Mouse (Mus musculus) C2C12 (cell line): ENCODE measurements at regions not wholly inside any gene's neighbourhood (a gene's known extent, or its start where the extent isn't known, plus 50 kb on each side); places are given as distances from the start of the nearest gene placed in this dataset.

Experiments
- H3K27me3 ChIP-seq: one replicate; pipeline ENCODE4 v1.6.1; 2011; ENCODE audit not compliant: control insufficient read depth, insufficient read depth, insufficient read length
- H3K36me3 ChIP-seq: one replicate; pipeline ENCODE4 v1.6.1; 2011; ENCODE audit not compliant: control insufficient read depth, insufficient read depth
- H3K4me3 ChIP-seq: one replicate; pipeline ENCODE4 v1.5.1; 2011; ENCODE audit warnings: mild to moderate bottlenecking, control low read depth; ENCODE audit not compliant: poor library complexity, insufficient read depth, severe bottlenecking
- H3K79me2 ChIP-seq: one replicate; pipeline ENCODE4 v1.6.1; 2011; ENCODE audit not compliant: control insufficient read depth, insufficient read depth
- H3K79me3 ChIP-seq: one replicate; pipeline ENCODE4 v1.6.1; 2011; ENCODE audit warnings: low read depth, control low read depth
- H3ac ChIP-seq: one replicate; pipeline ENCODE3; 2011; ENCODE audit warnings: low read depth; ENCODE audit not compliant: control insufficient read depth, insufficient read length
- CEBPB ChIP-seq: IDR thresholded peaks from one replicate; pipeline ENCODE4 v1.6.1; 2011; ENCODE audit warnings: low read depth, mild to moderate bottlenecking, control low read depth, moderate library complexity
- CTCF ChIP-seq: IDR thresholded peaks from one replicate; pipeline ENCODE4 v1.5.1; 2011; ENCODE audit not compliant: control insufficient read depth, insufficient read depth, insufficient read length
- FOSL1 ChIP-seq: IDR thresholded peaks from one replicate; pipeline ENCODE4 v1.8.0; 2011; ENCODE audit warnings: mild to moderate bottlenecking, low read length; ENCODE audit not compliant: poor library complexity, insufficient read depth, severe bottlenecking
- MAX ChIP-seq: IDR thresholded peaks from one replicate; pipeline ENCODE4 v1.6.1; 2011; ENCODE audit warnings: mild to moderate bottlenecking, control low read depth
- MYOD1 ChIP-seq: IDR thresholded peaks from one replicate; pipeline ENCODE4 v1.6.1; 2011; ENCODE audit warnings: low read depth; ENCODE audit not compliant: control insufficient read depth, insufficient read length
- MYOG ChIP-seq: IDR thresholded peaks from one replicate; pipeline ENCODE4 v1.6.1; 2011; ENCODE audit not compliant: control insufficient read depth, insufficient read length; ENCODE audit errors: extremely low read depth
- USF1 ChIP-seq: IDR thresholded peaks from one replicate; pipeline ENCODE4 v1.6.1; 2011; ENCODE audit warnings: low read depth, mild to moderate bottlenecking, control low read depth, moderate library complexity

DNA sequence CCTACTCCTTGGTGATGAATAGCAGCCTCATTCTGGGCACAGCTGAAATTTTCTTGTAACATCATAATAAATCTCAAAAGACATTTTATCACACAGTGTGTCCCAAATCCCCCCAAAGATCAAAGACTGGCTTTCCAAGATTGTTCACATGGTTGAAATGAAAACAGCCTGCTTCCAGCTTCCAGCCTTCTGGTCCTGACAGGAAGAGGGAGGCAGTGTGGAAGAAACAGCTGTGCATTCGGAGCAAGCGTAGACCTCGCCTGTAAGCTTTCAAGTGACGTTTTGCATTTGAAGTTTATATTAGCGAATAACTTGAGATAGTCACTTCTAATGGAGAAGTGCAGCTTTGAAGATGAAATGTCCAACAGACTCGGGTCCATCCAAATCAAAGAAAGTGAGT, 300.9 kb upstream of the Robo2 start:
- H3K79me3 ChIP-seq = no peaks in the 10 kb centered on the region
- no peak overlapping the region for H3K4me3 ChIP-seq
- H3K27me3 ChIP-seq = no peaks in the 10 kb centered on the region
- no peaks in the 10 kb centered on the region for H3K79me2 ChIP-seq
- H3ac ChIP-seq = no peak overlapping the region
- TF ChIP-seq MAX (no peak), MYOG (no peak), CTCF (no peak)
- no peaks in the 10 kb centered on the region for H3K36me3 ChIP-seq

GRCm38 (mm10) chr16:74702067-74702466, 290.4 kb upstream of the Robo2 start:
- no peak overlapping the region for H3ac ChIP-seq
- no peaks in the 10 kb centered on the region for H3K79me2 ChIP-seq
- no peaks in the 10 kb centered on the region for H3K27me3 ChIP-seq
- H3K4me3 ChIP-seq = no peak overlapping the region
- no peak for TF ChIP-seq CEBPB
- no peak for TF ChIP-seq MYOD1
- no peak for TF ChIP-seq CTCF
- no peak for TF ChIP-seq FOSL1
- TF ChIP-seq MYOG = no peak
- no peak for TF ChIP-seq USF1
- TF ChIP-seq MAX = no peak
- no peaks in the 10 kb centered on the region for H3K36me3 ChIP-seq
- no peaks in the 10 kb centered on the region for H3K79me3 ChIP-seq

- no peak overlapping the region for H3ac ChIP-seq
- no peaks in the 10 kb centered on the region for H3K79me2 ChIP-seq
- no peak overlapping the region for H3K4me3 ChIP-seq
- no peak for TF ChIP-seq CTCF
- no peaks in the 10 kb centered on the region for H3K27me3 ChIP-seq
- H3K79me3 ChIP-seq = no peaks in the 10 kb centered on the region
- no peaks in the 10 kb centered on the region for H3K36me3 ChIP-seq
Measured at GRCm38 (mm10) chr16:74683371-74683770, 271.7 kb upstream of the Robo2 start.

DNA sequence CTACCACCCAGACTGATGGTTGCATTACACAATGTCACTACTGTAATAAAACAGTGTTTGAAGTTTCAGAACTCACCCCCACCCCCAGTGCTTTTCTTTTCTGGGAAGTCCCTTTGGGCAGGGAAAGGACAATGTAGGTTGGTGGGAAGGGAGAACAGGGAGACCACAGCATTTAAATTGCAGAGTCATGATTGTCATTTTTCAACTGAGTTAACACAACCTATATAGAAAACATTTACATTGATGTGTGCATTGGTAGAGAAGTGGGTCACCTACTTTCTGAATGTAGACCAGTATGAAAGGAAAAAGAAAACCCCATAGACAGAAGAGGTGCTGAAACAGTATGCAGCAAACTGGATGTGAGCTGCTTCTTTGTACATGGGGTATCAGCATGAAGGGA, 264.0 kb upstream of the Robo2 start:
- TF ChIP-seq FOSL1 (no peak), USF1 (no peak), CTCF (no peak), MYOG (no peak), MYOD1 (no peak), CEBPB (no peak), MAX (no peak)
- Histone ChIP-seq H3K36me3 (no peaks in the 10 kb centered on the region), H3K27me3 (no peaks in the 10 kb centered on the region), H3K79me2 (no peaks in the 10 kb centered on the region), H3K79me3 (no peaks in the 10 kb centered on the region), H3K4me3 (no peak overlapping the region), H3ac (no peak overlapping the region)

DNA sequence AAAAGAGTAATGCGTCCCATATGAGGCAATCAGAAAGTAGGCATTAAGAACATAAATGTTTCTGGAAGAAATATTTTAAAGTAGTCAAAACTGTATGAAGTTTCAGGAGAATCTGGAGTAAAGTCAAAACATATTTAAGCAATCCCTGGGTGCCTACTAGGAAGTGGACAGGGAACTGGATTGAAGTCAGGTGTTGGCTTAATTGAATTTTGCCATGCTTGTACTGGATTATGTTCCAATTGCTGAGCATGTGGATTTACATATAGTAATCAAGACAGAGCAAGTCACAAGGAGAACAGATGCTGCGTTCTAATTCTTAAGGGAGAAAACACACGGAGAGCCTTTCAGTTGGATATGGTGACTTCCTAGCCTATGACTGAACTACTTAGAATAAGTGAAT, 259.8 kb upstream of the Robo2 start:
- H3K79me3 ChIP-seq = no peaks in the 10 kb centered on the region
- H3K79me2 ChIP-seq = no peaks in the 10 kb centered on the region
- no peak overlapping the region for H3K4me3 ChIP-seq
- no peaks in the 10 kb centered on the region for H3K36me3 ChIP-seq
- TF ChIP-seq CTCF (no peak), CEBPB (no peak), MYOD1 (no peak), MYOG (no peak), FOSL1 (no peak), USF1 (no peak), MAX (no peak)
- no peaks in the 10 kb centered on the region for H3K27me3 ChIP-seq
- H3ac ChIP-seq = no peak overlapping the region

DNA sequence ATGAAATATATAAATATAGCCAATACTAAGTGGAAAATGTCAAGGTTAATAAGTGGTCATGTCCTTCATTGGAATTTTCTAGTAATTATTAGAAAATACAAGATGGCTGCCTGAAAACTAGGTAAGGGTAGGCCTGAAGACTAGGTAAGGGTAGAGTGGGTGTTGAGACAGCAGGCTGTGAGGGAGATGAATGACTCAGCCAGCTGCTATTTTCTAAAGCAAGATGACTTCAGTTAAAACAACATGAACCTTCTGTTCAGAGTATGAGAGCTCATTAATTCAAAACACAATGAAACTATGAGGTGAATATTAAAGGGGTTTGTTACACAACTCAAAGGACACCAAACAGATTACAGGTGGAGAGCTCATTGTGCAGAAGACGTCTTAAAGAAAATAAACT, 252.7 kb upstream of the Robo2 start:
- Histone ChIP-seq H3K79me3 (no peaks in the 10 kb centered on the region), H3ac (no peak overlapping the region), H3K79me2 (no peaks in the 10 kb centered on the region), H3K27me3 (no peaks in the 10 kb centered on the region), H3K4me3 (no peak overlapping the region), H3K36me3 (no peaks in the 10 kb centered on the region)
- TF ChIP-seq CTCF = no peak
- no peak for TF ChIP-seq FOSL1
- TF ChIP-seq CEBPB = no peak
- TF ChIP-seq USF1 = no peak
- TF ChIP-seq MYOG = no peak
- TF ChIP-seq MAX = no peak
- no peak for TF ChIP-seq MYOD1
